Mouse (Mus musculus) ovary, postnatal 36 days (tissue): Measurements from ENCODE around the gene Fam180a.
"Not testable (repeated sequence)": the region's sequence is repeated elsewhere in the genome, so short reads cannot be mapped to it uniquely, and the experiment has no call there.

ENCODE experiments used
- DNase-seq: peaks from one replicate; pipeline ENCODE4 v3.0.0; 2022; ENCODE audit warnings: low spot score, mixed read lengths

The Fam180a gene

GRCm38 (mm10) chr6:35326111-35326515 lies at the start of gene Fam180a:
Gene Fam180a, minus strand, starts transcription at chr6:35326141.
- DNase-seq: peak; percentile 60

GRCm38 (mm10) chr6:35374052-35374451 lies 48.1 kb upstream of the Fam180a start:
- DNase-seq: no peak

GRCm38 (mm10) chr6:35370356-35370755 lies 44.4 kb upstream of the Fam180a start:
- DNase-seq: no peak

- DNase-seq: not testable (repeated sequence)
Measured at GRCm38 (mm10) chr6:35369578-35370282, 43.8 kb upstream of the Fam180a start.

- DNase-seq: no peak
Measured at GRCm38 (mm10) chr6:35362596-35362995, 36.7 kb upstream of the Fam180a start.

- DNase-seq: no peak
Measured at GRCm38 (mm10) chr6:35355320-35355719, 29.4 kb upstream of the Fam180a start.

GRCm38 (mm10) chr6:35354622-35354998 lies 28.7 kb upstream of the Fam180a start:
- no peak for DNase-seq

GRCm38 (mm10) chr6:35353846-35354621 lies 28.1 kb upstream of the Fam180a start:
- DNase-seq: no peak

GRCm38 (mm10) chr6:35353416-35353815 lies 27.5 kb upstream of the Fam180a start:
- no peak for DNase-seq

GRCm38 (mm10) chr6:35352867-35353266 lies 26.9 kb upstream of the Fam180a start:
- DNase-seq: no peak

GRCm38 (mm10) chr6:35351826-35352225 lies 25.9 kb upstream of the Fam180a start:
- no peak for DNase-seq

GRCm38 (mm10) chr6:35349784-35350183 lies 23.8 kb upstream of the Fam180a start:
- DNase-seq: peak; percentile 23

- no peak for DNase-seq
Measured at GRCm38 (mm10) chr6:35338640-35339039, 12.7 kb upstream of the Fam180a start.

- DNase-seq: no peak
Measured at GRCm38 (mm10) chr6:35337836-35338235, 11.9 kb upstream of the Fam180a start.

- no peak for DNase-seq
Measured at GRCm38 (mm10) chr6:35335452-35335851, 9.5 kb upstream of the Fam180a start.

- no peak for DNase-seq
Measured at GRCm38 (mm10) chr6:35334278-35334677, 8.3 kb upstream of the Fam180a start.

GRCm38 (mm10) chr6:35333632-35334031 lies 7.7 kb upstream of the Fam180a start:
- DNase-seq: no peak

GRCm38 (mm10) chr6:35330834-35331233 lies 4.9 kb upstream of the Fam180a start:
- no peak for DNase-seq

GRCm38 (mm10) chr6:35329956-35330355 lies 4.0 kb upstream of the Fam180a start:
- DNase-seq: no peak

GRCm38 (mm10) chr6:35324306-35324705 lies 1.6 kb downstream of the Fam180a start:
- no peak for DNase-seq

- DNase-seq: no peak
Measured at GRCm38 (mm10) chr6:35323046-35323445, 2.9 kb downstream of the Fam180a start.

GRCm38 (mm10) chr6:35321105-35321504 lies 4.8 kb downstream of the Fam180a start:
- peak; percentile 67 for DNase-seq

- no peak for DNase-seq
Measured at GRCm38 (mm10) chr6:35319850-35320249, 6.1 kb downstream of the Fam180a start.
